Mouse (Mus musculus) thymus, postnatal 4 days (tissue): ENCODE results near the gene Bpifb5.
A peak's percentile ranks its signal among the peaks of the same experiment; 100 is the strongest.
"Not testable (repeated sequence)": the region's sequence is repeated elsewhere in the genome, so short reads cannot be mapped to it uniquely, and the experiment has no call there.

Experiments
- DNase-seq: peaks from one replicate; pipeline ENCODE4 v3.0.0; 2021

The Bpifb5 gene

GRCm38 (mm10) chr2:154223265-154223916, at the start of gene Bpifb5:
Gene Bpifb5 (plus strand): TSS chr2:154223742.
- DNase-seq, result peak; percentile 21

GRCm38 (mm10) chr2:154181900-154182299, 41.6 kb upstream of the Bpifb5 start:
- not testable (repeated sequence) for DNase-seq

GRCm38 (mm10) chr2:154183061-154183460, 40.5 kb upstream of the Bpifb5 start:
- DNase-seq, result not testable (repeated sequence)

- no peak for DNase-seq
Measured at GRCm38 (mm10) chr2:154185319-154185718, 38.2 kb upstream of the Bpifb5 start.

GRCm38 (mm10) chr2:154185748-154186147, 37.8 kb upstream of the Bpifb5 start:
- DNase-seq, result no peak

- DNase-seq, result no peak
Measured at GRCm38 (mm10) chr2:154187468-154187867, 36.1 kb upstream of the Bpifb5 start.

GRCm38 (mm10) chr2:154189877-154190434, 33.6 kb upstream of the Bpifb5 start:
- no peak for DNase-seq

GRCm38 (mm10) chr2:154190546-154191258, 32.8 kb upstream of the Bpifb5 start, which contains the start of gene Bpifb1:
Gene Bpifb1 (plus strand): TSS chr2:154190818.
- no peak for DNase-seq

GRCm38 (mm10) chr2:154192141-154192540, 31.4 kb upstream of the Bpifb5 start:
- DNase-seq, result no peak

GRCm38 (mm10) chr2:154193071-154193470, 30.5 kb upstream of the Bpifb5 start:
- no peak for DNase-seq

- DNase-seq, result no peak
Measured at GRCm38 (mm10) chr2:154193994-154194504, 29.5 kb upstream of the Bpifb5 start.

GRCm38 (mm10) chr2:154197036-154197435, 26.5 kb upstream of the Bpifb5 start:
- DNase-seq, result no peak

- no peak for DNase-seq
Measured at GRCm38 (mm10) chr2:154204630-154205029, 18.9 kb upstream of the Bpifb5 start.

- DNase-seq, result peak; percentile 62
Measured at GRCm38 (mm10) chr2:154206908-154207307, 16.6 kb upstream of the Bpifb5 start.

- DNase-seq, result no peak
Measured at GRCm38 (mm10) chr2:154209112-154209511, 14.4 kb upstream of the Bpifb5 start.

- DNase-seq, result no peak
Measured at GRCm38 (mm10) chr2:154211121-154211520, 12.4 kb upstream of the Bpifb5 start.

- no peak for DNase-seq
Measured at GRCm38 (mm10) chr2:154211881-154212280, 11.7 kb upstream of the Bpifb5 start.

- peak; percentile 85 for DNase-seq
Measured at GRCm38 (mm10) chr2:154215191-154215590, 8.4 kb upstream of the Bpifb5 start.

- DNase-seq, result no peak
Measured at GRCm38 (mm10) chr2:154219950-154220349, 3.6 kb upstream of the Bpifb5 start.

- DNase-seq, result no peak
Measured at GRCm38 (mm10) chr2:154223917-154224273, 353 bp downstream of the Bpifb5 start.

- no peak for DNase-seq
Measured at GRCm38 (mm10) chr2:154226991-154227390, 3.4 kb downstream of the Bpifb5 start.

- DNase-seq, result no peak
Measured at GRCm38 (mm10) chr2:154227830-154228229, 4.3 kb downstream of the Bpifb5 start.

GRCm38 (mm10) chr2:154233426-154233825, 9.9 kb downstream of the Bpifb5 start:
- no peak for DNase-seq

GRCm38 (mm10) chr2:154240771-154241170, 17.2 kb downstream of the Bpifb5 start:
- no peak for DNase-seq
